Mouse (Mus musculus) testis, adult 2 months (tissue): ENCODE measurements around the gene Gja3.

Experiments
- CTCF ChIP-seq: fragments of 200-500 bp; IDR thresholded peaks from 2 replicates; pipeline ENCODE4 v1.5.1; 2012; ENCODE audit warnings: low read depth, mild to moderate bottlenecking, inconsistent platforms, low read length, moderate library complexity; ENCODE audit not compliant: control insufficient read depth, insufficient read depth, insufficient replicate concordance
- POLR2A ChIP-seq: fragments of 200-500 bp; IDR thresholded peaks from 2 replicates; pipeline ENCODE4 v1.6.1; 2012; ENCODE audit warnings: low read depth, mild to moderate bottlenecking, inconsistent platforms, low read length, moderate library complexity; ENCODE audit not compliant: control insufficient read depth

GRCm38 (mm10) chr14:57105111-57105510 is 47.2 kb upstream of the Gja3 start:
- no peak for TF ChIP-seq CTCF
- TF ChIP-seq POLR2A, result no peak
